Mouse (Mus musculus): Measurements from ENCODE around the gene Zfp607a.
"Not testable (repeated sequence)": the region's sequence is repeated elsewhere in the genome, so short reads cannot be mapped to it uniquely, and the experiment has no call there.

DNA sequence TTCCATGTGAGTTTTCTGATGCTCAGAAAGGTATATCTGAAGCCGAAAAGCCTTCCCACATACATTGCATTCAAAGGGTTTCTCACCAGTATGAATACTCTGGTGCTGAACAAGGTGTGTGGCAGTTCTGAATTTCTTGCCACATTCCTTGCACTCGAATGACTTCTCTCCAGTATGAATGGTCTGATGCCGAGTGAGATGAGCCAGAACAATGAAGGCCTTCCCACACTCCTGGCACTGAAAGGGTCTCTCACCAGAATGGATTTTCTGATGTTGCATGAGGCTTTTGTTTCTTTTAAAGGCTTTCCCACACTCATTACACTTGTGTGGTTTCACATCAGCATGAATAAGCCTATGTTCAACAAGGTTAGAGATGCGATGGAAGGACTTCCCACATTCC, 53.6 kb downstream of the Zfp607a start:
- not testable (repeated sequence) for TF ChIP-seq CTCF (conservative IDR thresholded peaks at IDR 0.05; ENCODE audit: insufficient read depth, insufficient read length, low read depth, low read length); POLR2A (IDR thresholded peaks at IDR 0.05; ENCODE audit: low read depth, low read length)
